Mouse (Mus musculus) forebrain, embryonic 14.5 days (tissue): ENCODE measurements around the gene Vac14. TPM values are rescaled to one million over a fixed set of nuclear protein-coding genes. Genes with fewer than 3 reads are reported as not detected.

ENCODE experiments used
- ATAC-seq: fragments of 200-750 bp; cut with Nextera tagmentation; 2 replicates; pipeline ENCODE4 v1.8.0; 2017; ENCODE audit warnings: mild to moderate bottlenecking, moderate library complexity
- DNase-seq: peaks from one replicate; pipeline ENCODE4 v3.0.0-alpha.2; 2015; ENCODE audit warnings: low spot score
- H3K27ac ChIP-seq: fragments of 300-500 bp; sonication (generic); 2 replicates; pipeline ENCODE4 v1.5.1; 2014; ENCODE audit warnings: low read depth, mild to moderate bottlenecking, control low read depth, low read length, moderate library complexity
- H3K27me3 ChIP-seq: fragments of 300-500 bp; sonication (generic); replicated peaks from 2 replicates; pipeline ENCODE4 v1.6.1; 2014; ENCODE audit warnings: low read length, control low read depth, mixed read lengths; ENCODE audit not compliant: control insufficient read depth, insufficient read depth
- H3K36me3 ChIP-seq: fragments of 300-500 bp; sonication (generic); 2 replicates; pipeline ENCODE4 v1.6.1; 2014; ENCODE audit warnings: low read length, control low read depth; ENCODE audit not compliant: control insufficient read depth, insufficient read depth
- H3K4me1 ChIP-seq: fragments of 300-500 bp; sonication (generic); 2 replicates; pipeline ENCODE4 v1.6.1; 2014; ENCODE audit warnings: antibody characterized with exemption, low read length, control low read depth; ENCODE audit not compliant: control insufficient read depth, insufficient read depth
- H3K4me2 ChIP-seq: fragments of 300-500 bp; sonication (generic); 2 replicates; pipeline ENCODE4 v1.6.1; 2014; ENCODE audit warnings: mild to moderate bottlenecking, control low read depth, low read length
- H3K4me3 ChIP-seq: fragments of 300-500 bp; sonication (generic); 2 replicates; pipeline ENCODE4 v1.5.1; 2014; ENCODE audit warnings: low read depth, low read length, control low read depth
- H3K9ac ChIP-seq: fragments of 300-500 bp; sonication (generic); 2 replicates; pipeline ENCODE4 v1.6.1; 2014; ENCODE audit warnings: mild to moderate bottlenecking, low read length, control low read depth, moderate library complexity
- H3K9me3 ChIP-seq: fragments of 300-500 bp; sonication (generic); replicated peaks from 2 replicates; pipeline ENCODE4 v1.6.1; 2016; ENCODE audit warnings: low read length, control low read depth, mixed read lengths; ENCODE audit not compliant: control insufficient read depth
- whole genome bisulfite sequencing: fragments of 180-500 bp; shearing (Covaris S2); extraction: QIAGEN DNeasy Blood & Tissue Kit; methylation state at CpG from one replicate; pipeline ENCODE4 v1.1.7; 2014; 5-methylcytosine and 5-hydroxymethylcytosine counted together
- polyA plus RNA-seq: library from polyadenylated mRNA; unstranded; fragments of >200 nt; fragmentation: Nextera tagmentation; extraction: Ambion mirVana; gene quantifications from 2 replicates; pipeline ENCODE4 v1.2.1, GENCODE M21; 2014

Vac14 gene
- polyA plus RNA-seq, 1 experiment from 2014 or later: 25.8 TPM

DNA sequence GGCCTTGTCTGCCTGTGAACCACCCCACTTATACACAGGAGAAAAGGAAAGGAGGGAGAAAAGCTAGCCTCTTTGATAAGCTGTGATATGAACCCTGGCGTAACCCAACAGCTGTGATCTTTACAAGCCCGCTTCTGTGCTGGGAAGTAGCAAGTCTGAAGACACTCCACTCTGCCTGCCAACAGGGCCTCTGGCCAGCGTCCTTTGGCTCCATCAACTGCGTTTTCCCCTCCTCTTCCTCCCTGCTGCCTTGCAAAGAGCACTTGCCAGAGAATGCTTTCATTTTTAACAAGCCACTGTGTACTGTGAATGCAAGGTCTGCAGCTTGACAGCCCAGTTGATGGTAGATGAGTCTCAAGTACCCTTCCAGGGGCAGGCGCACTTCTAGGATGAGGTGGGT is 69.3 kb downstream of the Vac14 start:
- Histone ChIP-seq H3K27me3 (no peaks in the 10 kb centered on the region), H3K9me3 (no peaks in the 10 kb centered on the region), H3K9ac (no peak overlapping the region), H3K27ac (no peak overlapping the region), H3K4me2 (no peak overlapping the region), H3K36me3 (peaks cover 31% of the 10 kb centered on the region), H3K4me3 (no peak overlapping the region), H3K4me1 (no peaks in the 10 kb centered on the region)
- ATAC-seq: no peak
- WGBS: 78% methylated on average over 5 of the region's 5 CpGs
- peak; percentile 25 for DNase-seq

DNA sequence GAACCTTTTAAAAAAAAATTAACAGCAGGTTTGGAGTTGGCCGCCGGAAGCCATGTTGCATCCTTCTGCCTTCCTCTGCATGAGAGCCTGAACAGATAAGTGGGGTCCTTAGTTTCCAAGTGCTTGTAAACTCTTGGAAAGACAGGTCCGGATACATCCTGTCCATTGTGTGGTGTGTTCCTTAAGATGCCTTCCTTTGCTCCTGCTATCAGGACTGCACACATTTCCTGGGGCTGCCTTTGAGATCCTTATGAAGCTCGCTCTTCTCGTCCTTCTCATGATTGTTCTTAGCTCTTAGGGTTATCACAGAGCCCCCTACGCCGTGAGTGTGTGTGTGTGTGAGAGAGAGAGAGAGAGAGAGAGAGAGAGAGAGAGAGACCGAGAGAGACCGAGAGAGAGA is 71.6 kb downstream of the Vac14 start:
- Histone ChIP-seq H3K9me3 (no peaks in the 10 kb centered on the region), H3K4me3 (no peak overlapping the region), H3K27ac (no peak overlapping the region), H3K9ac (no peak overlapping the region), H3K4me1 (no peaks in the 10 kb centered on the region), H3K4me2 (no peak overlapping the region), H3K27me3 (no peaks in the 10 kb centered on the region), H3K36me3 (peaks cover 11% of the 10 kb centered on the region)
- ATAC-seq (no peak), DNase-seq (no peak)
- WGBS: 90% methylated on average over 9 of the region's 9 CpGs

DNA sequence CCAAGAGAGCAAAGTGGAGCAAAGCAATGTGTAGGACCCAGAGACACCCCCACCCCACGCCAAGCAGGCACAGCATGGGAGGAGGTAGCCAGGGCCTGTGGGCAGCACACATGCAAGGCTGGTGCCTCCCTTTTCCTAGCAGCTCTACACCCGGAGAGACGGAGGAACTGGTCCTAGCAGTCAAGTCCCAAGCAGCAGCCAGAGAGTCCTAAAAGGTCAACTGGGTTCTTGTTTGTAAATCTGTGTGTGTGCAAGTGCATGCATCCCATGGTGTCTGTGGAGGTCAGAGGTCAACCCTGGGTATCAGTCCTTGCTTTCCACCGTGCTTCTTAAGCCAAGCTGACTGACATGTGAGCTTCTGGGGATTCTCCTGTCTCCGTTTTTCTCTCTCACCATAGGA is 75.8 kb downstream of the Vac14 start:
- Histone ChIP-seq H3K9me3 (no peaks in the 10 kb centered on the region), H3K4me2 (no peak overlapping the region), H3K36me3 (0 out of 2 replicates have a peak, but pooled peaks cover 6% of the 10 kb centered on the region), H3K9ac (no peak overlapping the region), H3K27me3 (no peaks in the 10 kb centered on the region), H3K4me1 (no peaks in the 10 kb centered on the region), H3K4me3 (no peak overlapping the region), H3K27ac (no peak overlapping the region)
- WGBS: 83% methylated on average over 5 of the region's 5 CpGs
- ATAC-seq (no peak), DNase-seq (no peak)

- no peak overlapping the region for H3K27ac ChIP-seq
- no peaks in the 10 kb centered on the region for H3K4me1 ChIP-seq
- H3K4me2 ChIP-seq: no peak overlapping the region
- H3K9me3 ChIP-seq: no peaks in the 10 kb centered on the region
- WGBS: 67% methylated on average over 4 of the region's 4 CpGs
- H3K36me3 ChIP-seq: 0 out of 2 replicates have a peak, but pooled peaks cover 6% of the 10 kb centered on the region
- H3K9ac ChIP-seq: no peak overlapping the region
- H3K27me3 ChIP-seq: no peaks in the 10 kb centered on the region
- H3K4me3 ChIP-seq: no peak overlapping the region
- DNase-seq (no peak), ATAC-seq (no peak)
Measured at GRCm38 (mm10) chr8:110694826-110695225, 76.4 kb downstream of the Vac14 start.

DNA sequence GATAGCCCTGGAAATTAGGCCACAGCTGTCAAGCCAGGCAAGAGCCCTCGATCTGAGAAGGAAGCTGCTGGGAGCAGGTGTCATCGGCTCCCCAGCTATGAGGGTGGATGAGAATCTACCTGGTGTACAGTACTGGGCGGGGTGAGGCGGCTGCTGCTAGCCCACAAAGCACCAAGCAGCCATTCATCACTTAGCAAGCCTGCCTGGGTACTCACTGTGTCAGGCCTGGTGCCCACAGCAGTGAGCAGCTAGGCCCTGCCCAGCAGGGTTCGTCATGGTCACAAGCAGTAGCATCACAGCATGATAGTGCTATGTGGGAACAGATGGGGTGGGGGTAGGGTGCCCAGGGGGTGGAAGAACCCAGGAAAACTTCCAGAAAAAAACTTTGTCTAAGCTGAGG is 77.0 kb downstream of the Vac14 start:
- H3K27me3 ChIP-seq: no peaks in the 10 kb centered on the region
- no peak overlapping the region for H3K4me2 ChIP-seq
- 90% methylated on average over 5 of the region's 5 CpGs for WGBS
- 0 out of 2 replicates have a peak, but pooled peaks cover 6% of the 10 kb centered on the region for H3K36me3 ChIP-seq
- H3K9ac ChIP-seq: no peak overlapping the region
- no peak overlapping the region for H3K27ac ChIP-seq
- no peaks in the 10 kb centered on the region for H3K9me3 ChIP-seq
- DNase-seq (no peak), ATAC-seq (no peak)
- no peak overlapping the region for H3K4me3 ChIP-seq
- no peaks in the 10 kb centered on the region for H3K4me1 ChIP-seq

DNA sequence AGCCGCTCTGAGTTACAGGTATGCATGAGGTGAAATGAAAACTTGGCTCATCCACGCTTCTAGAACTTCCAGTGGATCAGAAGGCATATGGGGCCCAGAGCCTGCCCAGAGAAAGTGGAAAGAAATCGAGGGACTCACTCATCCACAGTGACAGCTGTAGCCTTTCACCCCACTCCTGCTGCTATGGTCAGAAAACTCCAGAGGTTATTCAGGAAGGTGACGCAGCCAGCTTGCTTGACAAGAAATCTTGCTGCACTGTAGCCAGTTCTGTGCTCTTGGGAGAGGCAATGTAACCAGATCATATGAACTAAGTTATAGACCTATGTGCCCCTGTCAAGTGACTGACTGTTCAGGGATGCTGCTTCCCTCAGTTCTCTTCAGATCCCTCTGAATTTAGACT is 77.7 kb downstream of the Vac14 start:
- H3K4me1 ChIP-seq: no peaks in the 10 kb centered on the region
- H3K36me3 ChIP-seq: 0 out of 2 replicates have a peak, but pooled peaks cover 5% of the 10 kb centered on the region
- no peak overlapping the region for H3K4me3 ChIP-seq
- DNase-seq (no peak), ATAC-seq (no peak)
- H3K4me2 ChIP-seq: no peak overlapping the region
- H3K9ac ChIP-seq: no peak overlapping the region
- H3K9me3 ChIP-seq: no peaks in the 10 kb centered on the region
- 96% methylated on average over 4 of the region's 4 CpGs for WGBS
- H3K27me3 ChIP-seq: no peaks in the 10 kb centered on the region
- no peak overlapping the region for H3K27ac ChIP-seq

GRCm38 (mm10) chr8:110697571-110697970 is 79.2 kb downstream of the Vac14 start:
- no peaks in the 10 kb centered on the region for H3K4me1 ChIP-seq
- H3K36me3 ChIP-seq: 0 out of 2 replicates have a peak, but pooled peaks cover 3% of the 10 kb centered on the region
- 85% methylated on average over 5 of the region's 5 CpGs for WGBS
- ATAC-seq (no peak), DNase-seq (no peak)
- H3K27ac ChIP-seq: no peak overlapping the region
- H3K9me3 ChIP-seq: no peaks in the 10 kb centered on the region
- H3K27me3 ChIP-seq: no peaks in the 10 kb centered on the region
- H3K9ac ChIP-seq: no peak overlapping the region
- H3K4me2 ChIP-seq: no peak overlapping the region
- H3K4me3 ChIP-seq: no peak overlapping the region

GRCm38 (mm10) chr8:110698098-110698497 is 79.7 kb downstream of the Vac14 start:
- Histone ChIP-seq H3K4me1 (no peaks in the 10 kb centered on the region), H3K4me3 (no peak overlapping the region), H3K9ac (no peak overlapping the region), H3K4me2 (no peak overlapping the region), H3K27me3 (no peaks in the 10 kb centered on the region), H3K9me3 (no peaks in the 10 kb centered on the region), H3K36me3 (0 out of 2 replicates have a peak, but pooled peaks cover 3% of the 10 kb centered on the region), H3K27ac (no peak overlapping the region)
- no peak for DNase-seq
- WGBS: 90% methylated on average over 1 of the region's 1 CpGs
- no peak for ATAC-seq

GRCm38 (mm10) chr8:110699501-110699900 is 81.1 kb downstream of the Vac14 start:
- no peak overlapping the region for H3K4me2 ChIP-seq
- H3K27me3 ChIP-seq: no peaks in the 10 kb centered on the region
- WGBS: 85% methylated on average over 7 of the region's 7 CpGs
- H3K4me3 ChIP-seq: no peak overlapping the region
- ATAC-seq (no peak), DNase-seq (no peak)
- H3K9ac ChIP-seq: no peak overlapping the region
- no peak overlapping the region for H3K27ac ChIP-seq
- H3K9me3 ChIP-seq: no peaks in the 10 kb centered on the region
- 0 out of 2 replicates have a peak, but pooled peaks cover 3% of the 10 kb centered on the region for H3K36me3 ChIP-seq
- no peaks in the 10 kb centered on the region for H3K4me1 ChIP-seq
